Mouse (Mus musculus) ovary, adult 2 months (tissue): Measurements from ENCODE around the gene Mblac2. TPM values are rescaled to one million over a fixed set of nuclear protein-coding genes. Genes with fewer than 3 reads are reported as not detected.

ENCODE experiments used
- polyA plus RNA-seq: library from polyadenylated mRNA; depleted of rRNA; stranded (reverse); fragments of >200 nt; gene quantifications from 2 replicates; pipeline ENCODE4 v1.2.3, GENCODE M21; 2012; rRNA removed

Mblac2 gene
- 6.1 and 8.2 TPM in 2 replicates for polyA plus RNA-seq

DNA sequence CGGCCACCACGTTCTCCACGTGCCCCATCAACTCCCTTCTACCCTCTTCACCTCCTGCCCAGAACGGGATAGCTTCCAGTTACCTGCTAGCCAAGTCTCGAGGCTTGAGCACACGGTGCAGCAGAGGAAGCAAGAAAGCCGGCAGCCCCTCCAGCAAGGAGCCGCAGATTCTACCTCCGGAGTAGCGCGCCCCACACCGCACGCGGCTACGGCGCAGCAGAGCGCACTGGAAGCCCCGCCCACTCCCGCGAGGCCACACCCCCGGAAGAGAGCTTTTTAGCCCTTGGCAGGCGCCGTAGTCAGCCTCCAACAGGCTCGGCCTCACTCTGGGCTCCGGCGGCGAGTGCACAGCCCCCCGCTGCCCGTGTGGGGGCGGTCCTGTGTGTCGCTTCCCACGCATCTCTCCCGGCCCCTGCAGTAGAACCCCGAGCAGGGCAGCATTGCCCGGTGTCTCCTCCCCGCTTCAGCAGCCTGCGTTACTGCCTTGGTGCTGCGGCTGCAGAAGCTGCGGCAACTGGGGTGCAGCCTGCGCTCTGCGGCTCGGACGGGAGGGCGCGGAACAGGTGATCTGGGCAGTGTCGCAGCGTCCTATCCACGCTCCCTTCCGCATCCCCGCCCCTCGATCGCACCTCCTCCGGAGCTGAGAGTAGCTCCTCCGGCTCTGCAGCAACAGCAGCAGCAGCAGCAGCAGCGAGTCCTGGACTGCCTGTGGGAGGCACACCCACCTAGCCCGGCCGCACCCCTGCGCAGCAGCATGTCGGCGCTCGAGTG lies at the start of gene Mblac2, which contains the start of gene Polr3g:
TSS of gene Mblac2 (plus strand) at position 567 of the 771 bp plus-strand sequence.
TSS of gene Polr3g (minus strand) at position 239 of the 771 bp plus-strand sequence.

GRCm38 (mm10) chr13:81782971-81783404 lies 71.8 kb downstream of the Mblac2 start, which contains the start of gene Cetn3:
TSS of gene Cetn3 (plus strand) at chr13:81783077.

Other genes starting within 250 kb of the Mblac2 start
- 6.1 and 7.1 TPM in 2 replicates for gene Adgrv1, start 78.2 kb upstream of the Mblac2 start, polyA plus RNA-seq
- gene Lysmd3, start 53.7 kb upstream of the Mblac2 start, polyA plus RNA-seq, result 5.9 and 14.3 TPM in 2 replicates
- 10.7 and 15.4 TPM in 2 replicates for gene Polr3g, start 328 bp upstream of the Mblac2 start, polyA plus RNA-seq
- 0.78 and 0.86 TPM in 2 replicates for gene Cetn3, start 71.7 kb downstream of the Mblac2 start, polyA plus RNA-seq